Mouse (Mus musculus): Measurements from ENCODE around the gene Zfp750.

Gene Zfp750

DNA sequence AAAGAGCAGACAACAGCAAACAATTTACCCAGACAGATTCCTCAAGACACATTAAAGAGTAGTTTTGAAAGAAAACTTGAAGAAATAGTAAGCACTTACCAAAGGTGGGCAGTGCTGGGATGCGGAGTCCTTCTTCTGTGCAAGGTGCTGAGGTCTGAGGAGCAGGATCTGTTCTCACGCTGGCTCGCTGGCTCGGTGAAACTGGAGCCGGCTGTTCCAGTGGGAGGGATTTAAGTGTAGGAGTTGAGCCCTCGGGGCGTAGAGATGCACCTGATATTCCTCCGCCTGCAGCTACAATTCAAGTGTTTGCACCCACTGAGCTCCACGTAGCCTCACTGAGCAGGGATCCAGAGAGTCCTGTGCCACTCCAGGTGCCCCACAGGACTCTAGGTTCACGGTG is at the start of gene Zfp750:
Gene Zfp750 (minus strand): TSS at position 203 of the 400 bp plus-strand sequence.
- no peak for DNase-seq

DNA sequence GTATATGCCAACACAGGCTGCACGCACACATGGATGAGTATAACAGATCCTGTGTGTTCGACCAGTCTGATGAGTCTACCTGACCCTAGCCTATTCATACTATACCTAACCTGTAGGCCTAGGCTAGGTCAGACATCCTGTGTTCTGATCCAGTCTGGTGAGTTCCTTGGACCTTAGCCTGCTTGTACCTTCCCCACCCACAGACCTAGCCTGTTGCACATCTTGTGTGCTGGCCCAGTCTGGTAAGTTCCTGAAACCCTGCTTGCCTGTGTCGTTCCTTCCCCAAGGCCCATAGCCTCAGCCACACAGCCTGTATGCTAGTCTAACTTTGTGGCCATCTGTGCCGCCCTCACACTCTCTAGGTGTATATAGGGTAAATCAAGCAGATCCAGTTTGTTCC is 45.1 kb upstream of the Zfp750 start:
- DNase-seq, result no peak

DNA sequence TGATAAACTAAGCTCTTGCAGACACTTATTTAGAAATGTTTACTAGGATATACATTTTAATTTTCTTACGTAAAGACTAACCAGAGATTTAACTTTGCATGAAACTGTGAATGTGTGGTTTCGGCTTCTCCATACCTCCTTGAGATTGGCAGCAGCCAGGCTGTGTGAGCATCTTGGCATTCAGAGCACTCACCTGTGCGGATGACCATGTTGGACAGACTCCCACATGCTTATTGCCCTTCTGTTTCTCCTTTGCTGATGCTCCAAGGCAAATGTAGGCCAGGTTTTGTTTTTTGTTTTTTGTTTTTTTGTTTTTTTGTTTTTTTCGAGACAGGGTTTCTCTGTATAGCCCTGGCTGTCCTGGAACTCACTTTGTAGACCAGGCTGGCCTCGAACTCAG is 44.2 kb upstream of the Zfp750 start:
- peak; percentile 43 to 66 for DNase-seq

DNA sequence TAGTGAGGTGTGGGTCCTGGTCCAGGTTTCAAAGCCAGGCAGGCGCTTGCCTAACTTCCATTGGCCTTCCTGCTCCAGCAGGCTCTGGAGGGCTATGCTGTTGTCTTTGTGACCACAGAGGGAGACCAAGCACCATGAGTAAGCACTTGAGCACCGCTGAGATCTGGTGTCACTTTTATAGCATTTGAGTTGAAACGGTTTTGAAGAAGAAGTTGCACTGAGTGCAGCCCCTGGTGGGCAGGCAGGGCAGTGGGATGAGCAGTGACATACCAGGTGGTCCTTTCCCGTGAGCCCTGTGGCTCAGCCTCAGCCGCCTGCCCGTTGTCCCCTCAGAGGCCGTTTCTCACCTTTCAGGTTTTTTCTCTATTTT is 41.1 kb upstream of the Zfp750 start:
- no peak for DNase-seq

DNA sequence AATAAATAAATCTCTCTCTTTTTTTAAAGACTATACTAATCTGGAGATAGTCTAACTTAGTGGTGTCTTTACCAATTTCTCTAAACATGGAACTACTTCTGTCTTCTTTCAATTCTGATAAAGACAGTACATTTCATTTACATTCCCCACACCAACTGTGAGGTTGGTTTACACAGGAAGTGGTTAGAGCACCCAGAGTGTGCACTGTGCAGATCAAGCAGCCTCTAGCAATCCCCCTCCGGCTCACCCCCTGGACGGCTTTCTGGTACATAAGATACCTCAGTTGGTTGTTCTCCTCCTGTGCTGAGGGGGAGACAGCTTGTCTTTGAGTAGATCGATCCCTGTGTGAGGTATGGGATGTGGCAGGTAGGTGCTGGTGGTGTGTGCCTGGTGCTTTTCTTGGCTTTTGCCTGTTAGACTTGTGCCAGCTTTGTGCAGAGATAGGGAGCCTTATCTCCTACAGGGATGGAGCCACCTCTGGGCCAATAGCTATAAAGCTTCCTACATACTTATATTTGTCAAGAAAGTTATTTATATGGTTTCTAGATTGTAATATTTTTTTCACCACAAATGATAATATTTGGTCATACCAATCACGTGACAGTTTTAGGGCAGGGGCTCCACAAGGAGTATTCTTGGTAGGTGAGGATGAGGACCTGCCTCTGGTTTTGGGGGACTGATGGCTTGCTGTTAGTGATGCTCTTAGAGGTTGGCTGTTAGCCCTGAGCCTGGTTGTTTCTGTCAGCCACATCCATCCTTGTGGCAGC is 40.6 kb upstream of the Zfp750 start:
- no peak for DNase-seq

DNA sequence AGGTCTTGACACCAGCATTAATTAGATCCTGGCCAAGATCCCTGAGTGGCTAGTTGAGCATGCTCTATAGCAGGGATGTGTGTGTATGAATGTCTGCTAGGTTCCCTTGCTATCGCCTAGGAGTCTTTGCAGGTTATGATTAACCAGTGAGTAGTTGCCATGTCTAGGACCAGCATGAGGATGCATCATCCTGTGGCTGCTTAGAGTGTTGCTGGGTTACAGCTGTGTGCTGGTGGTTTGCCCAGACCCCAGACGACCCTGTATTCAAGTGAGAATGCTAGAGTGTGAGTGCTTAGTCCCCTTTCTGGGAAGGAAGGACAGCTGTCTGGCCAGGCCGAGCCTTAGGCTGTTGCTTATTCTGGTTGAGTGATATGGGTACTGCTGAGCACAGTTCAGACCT is 39.4 kb upstream of the Zfp750 start:
- DNase-seq, result no peak

DNA sequence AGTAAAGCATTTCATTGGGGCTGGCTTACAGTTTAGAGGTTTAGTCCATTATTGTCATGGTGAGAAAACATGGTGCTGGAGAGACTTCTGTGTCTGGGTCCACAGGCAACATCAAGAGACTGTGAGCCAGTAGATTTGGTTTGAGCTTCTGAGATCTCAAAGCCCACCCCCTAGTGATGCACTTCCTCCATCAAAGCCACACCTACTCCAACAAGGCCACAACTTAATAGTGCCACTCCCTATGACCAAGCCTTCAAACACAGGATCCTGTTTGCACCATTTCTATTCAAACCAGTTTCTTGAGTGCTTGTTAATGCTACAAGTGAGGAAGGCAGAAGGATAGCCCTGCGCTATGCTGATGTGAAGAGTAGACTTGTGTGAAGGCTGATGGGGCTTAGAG is 38.8 kb upstream of the Zfp750 start:
- DNase-seq, result no peak

DNA sequence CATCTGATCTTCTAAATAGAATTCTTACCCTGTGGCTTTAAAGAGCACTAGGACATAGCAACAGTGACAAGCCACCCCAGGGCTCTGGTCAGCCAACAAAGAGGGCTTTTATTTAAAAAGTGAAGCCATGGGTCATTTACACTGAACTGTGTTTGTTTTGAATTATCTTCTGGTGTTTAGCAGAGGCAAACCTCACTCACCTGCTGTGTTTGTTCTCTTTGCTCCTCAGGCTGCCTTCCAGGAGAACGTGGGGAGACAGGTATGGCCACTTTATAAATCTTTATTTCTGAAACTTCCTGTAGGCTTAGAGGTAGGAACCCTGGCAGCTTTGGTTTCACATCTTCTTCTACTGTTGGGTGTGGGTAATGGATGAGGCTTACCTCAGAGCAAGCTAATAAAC is 37.6 kb upstream of the Zfp750 start:
- no peak for DNase-seq

DNA sequence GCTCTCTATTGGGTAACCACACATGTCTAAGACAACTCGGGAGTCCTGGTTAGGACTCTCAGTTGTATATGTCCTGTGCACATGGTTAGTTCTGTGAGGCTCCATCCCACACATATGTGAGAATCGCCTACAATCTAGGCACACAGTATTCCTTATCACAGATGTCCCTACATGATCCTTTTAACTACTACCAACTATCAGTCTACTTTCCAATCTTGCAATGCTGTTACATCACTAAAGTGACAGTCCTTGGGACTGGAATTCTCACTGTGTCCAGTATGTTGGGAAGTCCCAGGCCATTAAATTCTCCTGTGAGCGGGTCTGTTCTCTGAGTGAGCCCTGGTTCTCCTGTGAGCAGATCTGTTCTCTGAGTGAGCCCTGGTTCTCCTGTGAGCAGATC is 34.3 kb upstream of the Zfp750 start:
- DNase-seq, result no peak

DNA sequence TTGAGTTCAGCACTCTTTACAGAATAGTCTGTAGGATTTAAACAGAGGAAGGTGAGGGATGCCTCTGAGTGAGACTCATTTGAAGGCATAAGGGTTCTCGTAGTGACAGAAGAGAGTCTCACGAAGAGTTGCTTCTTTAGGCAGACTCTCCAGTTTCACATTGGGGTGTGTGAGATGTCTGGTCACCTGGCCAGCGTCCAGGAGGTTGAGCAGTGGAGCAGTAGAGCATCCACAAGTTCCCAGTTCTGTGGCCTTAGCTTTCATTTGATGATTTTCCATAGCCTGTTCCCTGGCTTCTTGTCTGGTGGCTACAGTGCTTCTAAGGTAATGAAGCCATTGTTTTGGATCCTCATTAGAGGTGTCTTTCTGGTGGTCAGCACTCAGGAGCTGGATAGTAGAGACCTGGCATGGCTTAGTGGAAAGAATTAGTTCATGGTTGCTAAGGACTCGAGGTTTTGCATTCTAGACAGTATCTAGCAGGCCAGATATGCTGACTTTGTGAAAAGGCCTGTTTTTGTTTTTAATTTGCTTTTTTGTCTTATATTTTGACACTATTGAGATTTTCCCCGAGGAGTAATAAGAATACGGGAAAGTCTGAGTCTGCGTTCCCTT is 33.8 kb upstream of the Zfp750 start:
- DNase-seq, result peak in 1 of 2 experiments; percentile 28

DNA sequence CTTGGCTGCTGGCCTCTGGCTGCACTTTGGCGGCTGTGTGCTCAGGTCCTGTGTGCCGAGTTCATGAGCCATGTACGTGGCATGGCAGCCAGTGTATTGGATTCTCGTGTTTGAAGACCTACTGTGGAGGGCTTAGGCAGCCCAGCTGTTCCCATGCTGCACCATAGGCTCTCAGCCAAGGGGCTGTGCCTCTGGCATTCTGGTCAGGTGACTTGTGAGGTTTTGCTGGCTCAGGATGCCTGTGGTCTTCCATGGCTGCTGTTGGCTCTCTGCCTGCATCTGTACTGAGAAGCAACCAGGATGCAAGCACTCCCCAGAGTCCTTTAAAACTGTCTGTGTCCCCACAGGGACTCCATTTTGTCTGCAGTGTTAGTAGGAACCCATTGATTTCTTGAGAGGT is 33.0 kb upstream of the Zfp750 start:
- no peak for DNase-seq

DNA sequence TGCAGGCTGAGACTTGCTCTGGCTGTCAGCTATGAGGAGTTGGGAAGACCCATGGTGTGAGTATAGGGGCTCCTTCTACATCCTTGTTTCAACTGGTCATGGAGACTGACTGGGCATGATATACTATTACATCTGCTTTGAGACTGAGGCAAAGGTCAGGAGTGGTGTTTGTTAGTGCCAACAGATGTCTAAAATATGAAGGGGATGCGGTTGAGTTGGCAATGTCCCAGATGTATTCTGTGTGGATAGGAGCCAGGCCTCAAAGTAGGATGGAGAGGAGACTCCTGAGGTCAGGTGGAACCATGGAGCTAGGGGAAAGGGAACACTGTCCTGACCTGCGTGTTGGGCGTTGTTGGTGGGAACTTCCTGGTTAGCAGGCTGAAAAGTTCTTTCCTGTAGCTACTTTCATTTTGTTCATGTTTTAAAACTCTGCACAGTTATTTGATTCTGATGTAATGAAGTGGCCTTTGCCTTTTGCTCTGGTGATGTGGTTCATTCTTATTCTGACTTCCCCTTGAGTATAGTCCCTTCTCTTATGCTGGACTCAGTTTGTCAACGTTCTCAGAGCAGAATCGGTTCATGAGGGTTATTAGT is 32.2 kb upstream of the Zfp750 start:
- DNase-seq, result no peak

DNA sequence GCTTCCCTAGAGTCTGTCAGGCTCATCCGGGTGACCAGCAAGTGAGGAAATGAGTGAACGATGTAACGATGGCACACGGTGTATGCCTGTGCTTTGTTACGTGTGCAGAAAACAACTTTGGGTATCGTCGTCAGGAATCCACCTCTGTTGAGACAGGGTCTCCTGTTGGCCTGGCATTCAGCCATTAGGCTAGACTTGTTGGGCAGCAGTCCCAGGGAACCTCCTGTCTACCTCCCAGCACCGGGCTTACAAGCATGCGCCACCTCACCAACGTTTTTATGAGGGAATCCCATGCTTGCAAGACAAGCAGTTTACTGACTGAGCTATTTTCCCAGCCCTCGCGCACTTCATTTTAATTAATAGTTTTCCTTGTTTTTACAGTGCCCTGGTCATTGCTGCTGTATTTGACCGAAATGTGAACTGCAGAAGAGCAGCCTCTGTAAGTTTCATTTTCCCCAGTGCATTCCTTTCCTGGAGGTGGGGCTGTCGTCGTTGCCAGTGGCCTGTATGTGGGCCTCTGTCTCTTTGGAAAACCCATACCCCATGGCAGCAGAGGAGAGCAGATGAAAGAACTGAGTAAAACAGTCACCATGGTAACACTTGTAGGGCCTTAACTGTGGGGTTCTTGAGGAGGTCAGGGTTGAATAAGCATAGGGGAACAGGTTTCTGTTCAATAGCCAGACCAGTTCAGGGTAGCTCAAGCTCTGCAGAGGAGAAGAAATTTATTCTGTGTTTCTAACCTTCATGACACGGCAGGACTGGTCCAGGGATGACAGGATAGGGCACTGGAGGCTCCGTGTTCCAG is 30.9 kb upstream of the Zfp750 start:
- no peak for DNase-seq

DNA sequence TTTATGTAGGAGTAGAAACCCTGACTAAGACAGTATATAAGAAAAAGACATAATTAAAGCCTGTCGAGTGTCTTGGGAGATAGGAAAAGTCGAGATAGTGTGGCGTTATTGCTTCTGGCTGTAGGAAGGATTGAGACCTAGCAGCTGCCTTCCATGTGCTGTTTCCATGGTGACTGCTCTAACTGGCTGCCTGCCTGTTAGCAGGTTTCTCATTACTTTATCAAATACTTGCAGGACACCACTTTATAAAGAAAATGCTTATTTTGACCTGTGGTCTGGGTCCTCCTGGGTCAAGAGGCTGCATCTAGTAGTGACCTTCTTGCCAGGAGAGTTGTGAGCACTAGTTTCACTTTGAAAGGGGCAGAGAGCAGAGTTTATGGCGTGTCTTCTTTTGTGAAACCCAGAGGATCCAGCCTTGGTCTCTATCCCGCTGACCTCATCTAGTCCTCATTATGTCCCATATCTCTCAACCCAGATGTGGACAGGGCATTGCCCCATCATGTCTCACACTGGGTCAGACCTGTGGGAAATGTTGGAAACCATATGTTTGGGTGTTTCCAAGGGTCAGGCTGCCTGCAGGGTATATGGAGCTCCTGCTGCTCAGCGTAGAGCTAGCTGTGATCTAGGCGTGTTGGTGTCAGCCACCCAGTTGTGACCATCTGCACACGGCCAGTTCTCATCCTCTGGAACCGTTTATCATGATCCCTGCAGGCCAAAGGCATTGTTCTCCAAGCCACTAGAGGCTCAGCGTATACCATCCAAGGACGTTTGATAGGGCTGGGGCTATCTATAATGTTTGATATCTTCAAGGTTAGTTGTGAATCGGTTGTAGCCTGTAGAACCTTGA is 30.1 kb upstream of the Zfp750 start:
- no peak for DNase-seq

DNA sequence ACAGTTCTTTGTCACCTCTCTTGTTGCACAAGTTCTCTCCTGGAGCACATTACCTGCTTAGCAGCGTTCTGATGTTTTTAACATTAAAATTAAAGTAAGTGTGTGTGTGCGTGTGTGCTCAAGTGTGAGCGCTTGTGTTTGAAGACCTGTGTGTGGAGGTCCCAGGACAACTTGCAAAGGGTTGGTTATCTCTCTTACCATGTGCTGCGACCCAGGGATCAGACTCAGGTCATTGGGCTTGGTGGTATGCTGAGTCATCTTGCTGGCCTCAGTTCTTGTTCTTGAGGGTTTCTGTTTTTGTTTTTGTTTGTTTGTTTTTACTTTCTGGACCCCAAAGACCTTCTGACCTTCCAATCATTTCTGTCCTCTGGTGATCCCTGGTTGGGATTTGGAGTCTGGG is 28.8 kb upstream of the Zfp750 start:
- no peak for DNase-seq

DNA sequence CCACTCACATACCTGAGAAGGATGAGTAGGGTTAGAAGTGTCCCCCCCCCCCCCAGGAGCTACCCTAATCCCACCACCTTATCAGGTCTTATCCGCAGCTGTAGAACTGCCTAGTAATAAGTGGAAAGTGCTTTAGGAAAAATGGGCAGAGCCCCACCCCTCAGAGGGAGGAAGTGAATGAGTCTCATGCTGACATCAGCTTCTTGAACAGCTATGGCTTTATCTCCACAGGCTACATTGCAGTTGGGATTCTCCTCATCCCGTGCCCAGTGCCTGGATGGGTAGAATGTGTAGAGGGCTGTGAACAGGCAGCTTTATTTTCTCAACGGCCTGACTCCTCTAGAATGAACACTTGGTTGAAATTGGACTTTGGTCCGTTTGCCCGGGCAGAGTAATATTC is 28.1 kb upstream of the Zfp750 start:
- no peak for DNase-seq

DNA sequence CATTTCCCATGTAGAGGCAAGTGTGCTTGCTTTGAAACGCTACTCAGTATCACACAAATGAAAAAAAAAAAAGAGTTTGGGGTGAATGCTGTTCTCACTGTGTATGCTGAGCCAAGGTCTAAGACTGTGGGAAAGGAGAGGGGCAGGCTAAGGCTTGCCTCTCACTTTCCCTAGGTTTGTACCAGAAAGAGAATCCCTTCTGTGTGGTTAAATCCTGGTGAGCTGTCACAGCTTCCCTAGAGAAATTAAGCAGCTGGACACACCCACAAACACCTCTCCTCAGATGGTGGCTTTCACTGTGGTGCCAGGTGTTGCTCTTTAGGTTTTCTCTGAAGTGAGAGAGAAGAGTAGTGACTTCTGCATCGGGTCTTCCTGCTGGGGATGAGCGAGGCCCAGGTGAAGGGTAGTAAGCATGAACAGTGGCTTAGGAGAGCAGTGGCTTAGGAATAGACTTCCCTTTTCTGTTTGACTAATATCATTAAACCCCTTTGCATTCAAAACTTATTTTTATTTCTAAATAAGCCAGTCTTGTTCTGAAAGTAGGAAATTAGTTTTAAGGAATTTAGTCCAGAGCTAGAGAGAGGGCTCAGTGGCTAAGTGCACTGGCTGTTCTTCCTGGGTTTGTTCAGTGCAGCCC is 26.4 kb upstream of the Zfp750 start:
- DNase-seq, result no peak

DNA sequence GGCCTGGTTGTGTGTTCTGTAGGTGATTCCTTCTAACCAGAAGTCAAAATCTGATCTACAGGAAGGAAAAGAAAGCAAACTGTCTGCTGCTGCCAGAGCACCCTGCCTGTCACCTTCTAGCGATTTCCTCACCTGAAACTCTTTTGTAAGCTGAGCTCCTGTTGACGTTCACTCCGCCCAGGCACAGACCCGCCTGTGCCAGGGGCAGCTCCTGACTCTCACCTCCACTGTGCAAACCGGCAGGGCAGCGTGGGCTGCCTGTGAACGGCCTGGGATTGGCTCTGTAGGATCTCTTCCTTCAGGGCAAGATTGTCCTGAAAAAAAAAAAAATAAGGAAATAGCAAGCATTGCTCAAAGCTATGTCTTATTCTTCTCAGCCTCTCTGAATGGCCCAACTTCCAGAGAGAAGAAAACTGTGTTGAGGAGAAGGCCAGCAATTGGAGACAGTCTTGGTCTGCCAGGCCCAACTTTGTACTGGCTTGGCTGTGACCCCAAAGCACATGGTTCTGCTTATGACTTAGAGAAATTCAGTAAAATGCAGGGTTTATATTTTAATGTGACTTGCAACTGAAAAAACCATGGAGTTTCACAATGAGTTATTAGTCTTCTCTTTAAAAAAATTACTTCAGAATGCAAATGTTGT is 25.7 kb upstream of the Zfp750 start:
- DNase-seq, result peak in 1 of 2 experiments; percentile 27

DNA sequence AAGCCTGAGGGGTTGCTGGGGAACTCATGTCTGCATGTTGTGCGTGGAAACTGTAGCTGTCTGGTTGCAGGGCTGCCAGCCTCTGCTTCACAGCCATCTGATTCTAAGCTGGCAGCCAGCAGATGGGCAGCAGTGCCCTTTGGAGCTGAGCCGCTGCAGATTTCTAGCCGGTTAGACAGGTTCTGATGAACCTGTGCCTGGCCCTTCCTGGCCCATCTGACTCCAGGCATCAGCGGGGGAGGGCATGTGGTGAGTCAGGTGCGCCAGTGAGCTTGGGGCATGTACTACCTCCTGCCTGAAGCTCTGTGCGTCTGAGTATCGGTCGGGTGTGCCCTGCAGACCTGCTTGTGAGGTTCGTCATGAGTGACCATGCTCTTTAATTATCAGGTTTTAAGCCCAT is 24.8 kb upstream of the Zfp750 start:
- DNase-seq, result peak; percentile 81 to 91

DNA sequence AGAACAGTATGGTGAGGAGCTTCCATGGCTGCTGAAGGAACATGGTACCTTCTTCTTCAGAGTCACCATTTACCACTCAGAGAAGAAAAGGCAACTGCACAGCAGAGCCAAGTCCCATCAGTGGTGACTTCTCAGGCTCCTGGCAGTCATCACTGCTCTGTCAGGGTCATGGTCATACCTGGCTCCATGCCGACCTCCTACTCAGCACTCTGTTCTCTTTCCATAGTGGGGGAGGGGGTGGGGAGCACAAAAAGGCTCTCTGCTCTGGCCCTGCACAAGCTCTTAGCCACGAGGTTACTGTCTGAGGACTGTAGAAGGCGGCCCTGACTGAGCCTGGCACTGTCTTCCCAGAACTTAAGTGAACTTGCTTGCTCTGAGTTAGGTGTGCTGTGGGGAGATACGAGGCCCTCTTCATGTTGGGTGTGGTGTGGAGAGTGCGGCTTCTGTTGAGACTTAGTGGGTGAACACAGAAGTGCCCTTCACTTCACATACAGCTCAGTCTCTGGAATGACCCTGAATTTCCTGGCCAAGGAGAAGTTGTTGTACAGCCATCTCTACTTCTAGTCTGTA is 24.2 kb upstream of the Zfp750 start:
- peak in 1 of 2 experiments; percentile 40 for DNase-seq

DNA sequence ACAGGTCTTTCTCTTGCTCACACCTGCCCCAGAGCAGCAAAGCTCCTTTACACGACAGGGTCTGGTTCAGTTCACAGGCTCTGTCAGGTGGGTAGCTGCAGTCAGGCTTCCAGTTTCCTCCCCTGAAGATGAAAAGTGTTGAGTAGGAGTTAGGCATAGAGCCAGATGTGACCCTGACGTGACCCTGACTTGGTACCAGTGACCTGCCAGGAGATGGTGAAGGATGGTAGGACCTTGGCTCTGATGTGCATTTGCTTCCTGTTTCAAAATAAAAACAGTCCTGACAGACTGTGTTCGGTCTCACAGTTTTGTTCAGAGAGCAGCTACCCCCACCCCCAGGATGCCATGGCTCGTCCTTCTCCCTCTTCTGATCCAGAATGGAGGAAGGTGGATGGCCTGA is 23.3 kb upstream of the Zfp750 start:
- DNase-seq, result no peak

Measured in cerebellum, adult 18-20 months (tissue).